Mouse (Mus musculus): ENCODE measurements at regions not wholly inside any gene's neighbourhood (a gene's known extent, or its start where the extent isn't known, plus 50 kb on each side); places are given as distances from the start of the nearest gene placed in this dataset.
"Not testable (repeated sequence)": the region's sequence is repeated elsewhere in the genome, so short reads cannot be mapped to it uniquely, and the experiment has no call there.

DNA sequence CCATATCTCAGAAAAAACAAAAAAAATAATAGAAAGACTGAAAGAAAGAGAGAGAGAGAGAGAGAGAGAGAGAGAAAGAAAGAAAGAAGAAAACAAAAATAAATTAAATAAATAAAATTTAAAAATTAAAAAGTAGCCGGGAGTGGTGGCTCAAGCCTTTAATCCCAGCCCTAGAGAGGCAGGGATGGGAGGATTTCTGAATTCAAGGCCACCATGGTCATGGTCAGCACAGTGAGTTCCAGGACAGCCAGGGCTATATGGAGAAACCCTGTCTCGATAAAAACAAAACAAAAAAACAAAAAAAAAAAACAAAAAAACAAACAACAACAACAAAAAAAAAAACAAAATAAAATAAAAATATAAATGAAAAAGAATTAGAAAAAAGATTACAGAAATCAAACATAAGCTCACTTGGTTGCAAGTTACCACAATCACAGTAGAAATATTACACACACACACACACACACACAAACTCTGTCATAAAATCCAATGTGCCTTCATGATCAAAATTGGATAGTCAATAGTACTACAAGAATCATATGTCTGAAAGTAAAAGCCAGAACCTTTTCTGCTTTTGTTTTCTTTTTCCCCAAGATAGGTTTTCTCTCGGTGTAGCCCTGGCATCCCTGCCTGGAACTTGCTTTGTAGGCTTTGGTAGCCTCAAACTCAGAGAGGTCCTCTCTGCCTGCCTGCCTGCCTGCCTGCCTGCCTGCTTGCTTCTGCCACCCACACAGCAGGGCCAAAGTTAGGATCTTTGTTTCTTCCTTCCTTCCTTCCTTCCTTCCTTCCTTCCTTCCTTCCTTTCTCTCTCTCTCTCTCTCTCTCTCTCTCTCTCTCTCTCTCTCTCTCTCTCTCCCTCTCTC is 476.1 kb upstream of the Olfr161 start:
- DNase-seq, result peak; percentile 31

DNA sequence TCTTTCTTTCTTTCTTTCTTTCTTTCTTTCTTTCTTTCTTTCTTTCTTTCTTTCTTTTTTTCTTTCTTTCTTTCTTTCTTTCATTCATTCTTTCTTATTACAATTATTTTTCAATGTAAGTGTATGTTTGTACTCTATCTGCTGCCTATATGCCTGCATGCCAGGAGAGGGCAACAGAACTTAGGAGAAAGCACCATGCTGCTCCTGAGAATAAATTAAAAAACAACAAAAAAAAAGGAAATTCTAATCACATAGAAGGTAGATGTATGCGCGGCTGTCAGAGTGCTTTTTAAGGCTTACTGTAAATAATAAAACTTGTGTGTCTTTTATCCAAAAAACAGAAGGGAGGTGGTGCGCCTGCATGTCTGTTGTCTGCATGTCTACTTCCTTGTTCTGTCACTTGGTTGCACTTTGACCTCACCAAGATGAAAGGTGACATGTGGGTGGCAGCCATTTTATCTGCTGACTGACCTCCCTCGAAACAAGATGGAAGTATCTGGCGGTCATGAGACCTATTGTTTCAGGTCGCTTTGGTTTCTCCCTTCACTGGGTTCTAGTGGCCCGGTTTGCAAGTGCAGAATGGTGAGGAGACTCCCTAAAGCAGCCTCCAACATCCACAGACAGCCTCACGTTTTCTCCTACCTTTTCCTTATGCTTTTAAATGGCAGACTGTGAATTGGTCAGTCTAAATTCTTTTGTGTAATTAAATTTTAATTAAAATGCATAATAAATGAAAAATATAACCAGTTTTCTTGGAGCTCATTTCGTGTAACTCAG is 475.3 kb upstream of the Olfr161 start:
- peak; percentile 12 for DNase-seq

DNA sequence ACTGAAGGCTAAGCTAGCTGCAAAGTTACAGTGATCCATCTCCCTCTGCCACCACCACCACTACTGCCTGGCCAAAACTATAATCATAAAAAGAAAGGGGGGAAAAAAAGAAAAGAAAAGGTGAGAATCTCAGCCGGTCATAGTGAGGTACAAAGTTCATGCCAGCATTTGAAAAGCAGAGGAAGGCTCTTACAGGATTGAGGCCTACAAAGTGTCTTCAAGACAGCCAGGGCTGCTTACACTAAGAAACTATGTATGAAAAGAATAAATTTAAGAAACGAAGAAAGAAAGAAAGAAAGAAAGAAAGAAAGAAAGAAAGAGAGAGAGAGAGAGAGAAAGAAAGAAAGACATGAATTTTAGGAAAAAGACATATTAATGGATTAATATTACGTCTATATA is 474.7 kb upstream of the Olfr161 start:
- DNase-seq, result peak; percentile 17

DNA sequence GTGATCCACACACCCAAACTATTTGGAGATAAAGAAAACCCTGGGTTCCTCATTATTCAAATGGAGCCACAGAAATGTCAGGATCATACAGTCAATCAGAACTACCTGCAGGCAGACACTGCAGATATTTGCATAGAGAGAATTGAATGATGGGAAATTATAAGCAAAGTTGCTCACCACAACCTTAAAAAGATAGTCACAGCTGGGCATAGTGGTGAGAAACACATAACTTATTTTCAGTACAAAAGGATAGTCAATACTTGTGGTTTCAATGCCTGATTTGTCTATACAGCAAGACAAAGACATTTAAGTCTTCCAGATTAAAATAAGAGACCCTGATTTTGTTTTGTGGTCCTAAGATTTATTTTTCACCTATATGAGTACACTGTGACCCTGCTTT is 469.6 kb upstream of the Olfr161 start:
- not testable (repeated sequence) for DNase-seq

DNA sequence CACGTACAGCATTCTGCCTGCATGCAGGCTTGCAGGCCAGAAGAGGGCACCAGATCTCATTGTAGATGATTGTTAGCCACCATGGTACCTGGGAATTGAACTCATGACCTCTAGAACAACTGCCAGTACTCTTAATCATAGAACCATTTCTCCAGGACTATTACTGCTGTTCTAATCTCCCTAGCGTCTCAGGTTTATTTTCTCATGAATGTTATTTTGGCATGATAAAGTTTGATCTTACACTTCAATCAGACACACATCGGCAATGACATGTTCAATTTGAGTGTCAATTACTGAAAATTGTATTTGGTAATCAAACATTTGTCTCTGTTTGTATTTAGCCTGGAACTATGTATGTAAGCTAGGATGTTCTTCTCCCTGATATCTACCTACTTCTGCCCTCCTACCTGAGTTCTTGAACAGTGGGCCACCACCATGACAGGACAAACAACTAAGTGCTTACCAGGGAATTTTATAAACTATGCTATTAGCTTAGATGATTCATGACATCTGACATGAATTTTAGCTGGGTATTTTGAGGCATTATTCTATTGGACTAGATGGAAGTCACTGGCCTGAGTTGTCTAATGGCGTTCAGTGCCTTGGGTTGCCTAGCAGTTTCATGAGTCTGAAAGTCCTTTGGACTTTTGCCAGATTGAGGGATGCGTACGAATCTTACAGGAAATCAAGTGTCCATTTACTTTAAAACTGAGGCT is 468.5 kb upstream of the Olfr161 start:
- not testable (repeated sequence) for DNase-seq

DNA sequence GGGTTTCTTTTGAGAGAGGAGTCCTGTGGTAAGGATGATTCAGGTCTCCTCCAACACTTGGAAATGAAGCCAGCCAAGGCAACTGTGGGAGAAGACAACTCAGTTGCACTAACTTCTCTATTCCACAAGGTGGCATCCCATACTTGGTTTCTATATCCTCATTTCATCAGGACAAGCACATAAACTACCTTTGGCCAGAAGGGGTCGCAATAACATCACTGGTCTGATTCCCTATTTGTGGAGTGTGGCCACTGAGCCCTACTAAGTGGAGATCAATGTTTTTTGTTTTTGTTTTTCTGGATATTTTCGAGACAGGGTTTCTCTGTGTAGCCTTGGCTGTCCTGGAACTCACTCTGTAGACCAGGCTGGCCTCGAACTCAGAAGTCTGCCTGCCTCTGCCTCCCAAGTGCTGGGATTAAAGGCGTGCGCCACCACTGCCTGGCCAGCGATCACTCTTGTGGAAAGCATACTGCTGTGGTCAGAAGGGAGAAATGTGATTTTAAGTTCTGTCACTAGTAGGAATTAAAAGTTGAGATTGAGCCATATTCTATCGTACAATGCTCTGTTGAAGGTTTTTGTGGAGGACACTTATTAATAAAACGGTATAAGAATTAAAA is 467.9 kb upstream of the Olfr161 start:
- DNase-seq, result peak; percentile 30

DNA sequence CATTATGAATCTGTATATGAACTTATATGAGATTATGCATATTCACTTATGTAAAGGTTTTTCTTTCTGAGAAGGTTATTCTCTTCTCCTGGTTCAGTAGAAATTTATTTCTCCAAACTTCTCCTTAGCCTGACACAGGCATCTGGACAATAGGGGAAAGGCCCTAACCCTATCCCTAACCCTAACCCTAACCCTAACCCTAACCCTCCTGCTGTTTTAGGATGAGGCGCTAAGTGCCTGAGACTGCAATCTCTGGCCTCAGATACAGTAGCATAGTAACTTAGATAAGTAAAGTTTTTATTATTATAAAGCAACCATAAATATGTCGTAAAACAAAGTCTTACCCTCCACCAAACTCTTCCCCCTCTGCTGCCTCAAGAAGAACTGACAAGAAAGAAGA is 463.5 kb upstream of the Olfr161 start:
- not testable (repeated sequence) for DNase-seq
